Mouse (Mus musculus) heart, adult 10 weeks (tissue): ENCODE data around the gene Tab2. TPM values are rescaled to one million over a fixed set of nuclear protein-coding genes. Genes with fewer than 3 reads are reported as not detected.

ENCODE experiments used
- polyA plus RNA-seq: library from polyadenylated mRNA; stranded (reverse); fragments of 350-450 nt; fragmentation: Illumina TruSeq; extraction: RNeasy Lipid Tissue Mini Kit (QIAGEN cat#74804); gene quantifications from one replicate; pipeline ENCODE4 v1.2.3, GENCODE M21; 2014; ENCODE audit warnings: low read depth, low replicate concordance

Tab2 gene
- polyA plus RNA-seq, result 49.1 TPM

GRCm38 (mm10) chr10:7956228-7957001, at the start of gene Tab2:
Tab2 (minus strand) TSS chr10:7956230.

Other genes with a start within 250 kb of the Tab2 start
- 22.5 TPM for gene Katna1, start 230.2 kb downstream of the Tab2 start, polyA plus RNA-seq
- gene Ginm1, start 163.4 kb downstream of the Tab2 start, polyA plus RNA-seq, result 119 TPM
- 19.0 TPM for gene Ppil4, start 163.3 kb downstream of the Tab2 start, polyA plus RNA-seq
- 0.24 TPM for gene Zc3h12d, start 123.8 kb downstream of the Tab2 start, polyA plus RNA-seq